Mouse (Mus musculus) small intestine, adult 2 months (tissue): ENCODE measurements around the gene St5. TPM values are rescaled to one million over a fixed set of nuclear protein-coding genes. Genes with fewer than 3 reads are reported as not detected.

Experiments used
- H3K27ac ChIP-seq: fragments of 200-500 bp; 2 replicates; pipeline ENCODE4 v1.5.1; 2012; ENCODE audit warnings: low read depth, low read length, control low read depth, inconsistent platforms; ENCODE audit not compliant: insufficient read depth
- H3K27me3 ChIP-seq: fragments of 200-500 bp; 2 replicates; pipeline ENCODE4 v1.6.1; 2012; ENCODE audit warnings: mild to moderate bottlenecking, moderate library complexity, low read length, inconsistent platforms; ENCODE audit not compliant: control insufficient read depth, insufficient read depth
- H3K36me3 ChIP-seq: fragments of 200-500 bp; 2 replicates; pipeline ENCODE4 v1.6.1; 2012; ENCODE audit warnings: mild to moderate bottlenecking, low read length, control low read depth, inconsistent platforms; ENCODE audit not compliant: control insufficient read depth, insufficient read depth
- H3K4me1 ChIP-seq: fragments of 200-500 bp; 2 replicates; pipeline ENCODE4 v1.6.1; 2012; ENCODE audit warnings: low read length, inconsistent platforms, mixed read lengths; ENCODE audit not compliant: control insufficient read depth, insufficient read depth, insufficient read length
- H3K4me3 ChIP-seq: fragments of 200-500 bp; 2 replicates; pipeline ENCODE4 v1.5.1; 2012; ENCODE audit warnings: low read depth, mild to moderate bottlenecking, control low read depth, inconsistent platforms, low read length, moderate library complexity
- CTCF ChIP-seq: fragments of 200-500 bp; IDR thresholded peaks from 2 replicates; pipeline ENCODE4 v1.5.1; 2012; ENCODE audit warnings: low read depth, mild to moderate bottlenecking, control low read depth, inconsistent platforms, low read length, moderate library complexity, mixed read lengths; ENCODE audit not compliant: insufficient replicate concordance, insufficient read length; ENCODE audit errors: extremely low read depth
- POLR2A ChIP-seq: fragments of 200-500 bp; IDR thresholded peaks from 2 replicates; pipeline ENCODE4 v1.6.1; 2012; ENCODE audit warnings: low read depth, mild to moderate bottlenecking, control low read depth, inconsistent platforms, low read length, moderate library complexity
- WGBS: fragments of 180-500 bp; shearing (Covaris S2); methylation state at CpG from one replicate; pipeline ENCODE4 v1.1.7; 2018; 5-methylcytosine and 5-hydroxymethylcytosine counted together
- polyA plus RNA-seq: library from polyadenylated mRNA; depleted of rRNA; stranded (reverse); fragments of >200 nt; gene quantifications from 2 replicates; pipeline ENCODE4 v1.2.3, GENCODE M21; 2012; rRNA removed

Gene St5
- 24.8 and 37.7 TPM in 2 replicates for polyA plus RNA-seq

DNA sequence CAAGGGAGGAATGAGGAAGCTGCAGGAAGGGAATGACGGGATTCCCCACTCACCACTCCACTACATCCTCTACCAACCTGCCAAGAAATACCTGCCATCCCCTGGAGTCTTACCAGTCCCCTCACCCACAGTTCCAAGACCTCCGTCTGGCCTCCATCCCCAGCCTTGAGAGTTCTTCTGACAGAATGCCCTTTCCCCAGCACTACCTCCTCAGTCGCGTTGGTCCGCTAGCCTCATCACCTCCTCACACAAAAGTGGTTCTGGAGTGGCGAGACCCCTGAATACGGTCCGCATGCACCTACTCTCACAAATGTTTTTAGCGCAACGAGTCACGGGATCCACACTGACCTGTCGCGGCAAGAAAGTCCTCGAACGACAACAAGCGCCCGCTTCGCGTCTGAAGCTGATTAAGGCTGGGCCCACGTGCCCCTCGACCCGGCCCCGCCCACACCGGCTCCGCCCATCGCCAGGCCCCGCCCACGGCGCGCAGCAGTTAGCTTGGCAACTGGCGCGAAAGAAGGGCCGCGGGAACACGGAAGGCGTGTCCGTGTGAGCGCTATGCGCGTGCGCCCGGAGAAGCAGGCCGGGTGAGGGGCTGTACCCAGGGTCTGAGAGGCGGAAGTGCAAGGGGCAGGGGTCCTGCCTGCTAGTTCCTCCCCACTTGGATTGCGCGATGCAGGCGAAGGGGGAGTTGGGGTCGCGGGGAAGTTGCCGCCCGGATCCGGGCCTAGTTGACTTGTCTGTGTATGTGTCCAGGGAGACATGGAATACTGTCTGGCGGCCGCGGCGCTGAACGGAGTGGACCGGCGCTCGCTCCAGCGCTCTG is at the start of gene St5, which contains the start of gene Akip1:
TSS of gene St5 (minus strand) at position 416 of the 826 bp plus-strand sequence.
TSS of gene Akip1 (plus strand) at position 501 of the 826 bp plus-strand sequence.
- Histone ChIP-seq H3K4me3 (peak within 1 kb of the TSS; percentile 97), H3K27me3 (no peaks in the 10 kb centered on the region), H3K4me1 (peaks cover 8% of the 10 kb centered on the region; the same call in 1 of the 2 replicates), H3K36me3 (0 out of 2 replicates have a peak, but pooled peaks cover 2% of the 10 kb centered on the region), H3K27ac (peak within 1 kb of the TSS; percentile 19; the same call in 1 of the 2 replicates)
- WGBS = 2% methylated on average over 61 of the region's 61 CpGs
- TF ChIP-seq POLR2A (peak; percentile 70), CTCF (no peak)

DNA sequence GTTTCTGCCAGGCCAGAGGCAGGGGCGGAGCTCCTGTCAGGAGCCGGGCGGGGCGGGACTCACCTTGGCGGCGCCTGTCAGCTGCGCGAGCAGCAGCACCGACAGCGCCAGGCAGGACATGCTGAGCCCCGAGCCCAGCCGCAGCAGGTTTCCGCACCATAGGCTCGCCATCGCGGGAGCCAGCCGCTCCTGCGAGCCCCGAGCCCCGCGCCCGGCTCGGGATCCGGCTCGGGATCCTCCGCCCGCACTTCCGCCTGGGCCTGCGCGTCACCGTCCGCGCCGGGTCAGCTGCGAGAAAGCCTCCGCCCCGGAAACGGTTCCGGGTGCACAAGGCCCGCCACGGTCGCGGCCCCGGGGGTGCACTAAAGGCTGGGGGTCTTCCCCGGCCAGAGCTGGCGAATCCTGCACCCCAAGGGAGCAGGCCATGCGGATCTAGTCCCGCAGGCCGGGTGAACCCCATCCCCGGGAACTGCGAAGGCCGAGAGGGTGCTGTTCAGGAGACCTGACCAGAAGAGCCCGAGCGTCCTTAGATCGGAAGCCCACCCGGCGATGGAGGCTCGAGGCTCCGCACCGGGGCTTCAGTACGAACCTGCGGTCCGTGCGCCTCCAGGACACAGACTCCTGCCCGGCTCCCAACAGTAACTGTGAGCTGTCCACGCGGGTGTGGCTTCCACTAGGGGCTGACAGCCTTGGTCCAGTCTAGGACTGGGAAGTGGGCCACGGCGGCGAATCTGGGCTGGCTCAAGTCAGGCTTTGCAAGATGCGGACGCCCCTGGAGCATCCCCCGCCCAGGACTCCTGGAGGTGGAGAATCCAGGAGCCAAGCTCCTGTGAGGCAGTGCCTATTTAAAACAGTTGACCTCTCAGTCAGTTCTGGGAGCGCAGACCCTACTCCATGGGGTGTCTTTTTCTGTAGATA is 48.9 kb upstream of the St5 start, which contains the start of gene Tmem9b:
TSS of gene Tmem9b (minus strand) at position 868 of the 918 bp plus-strand sequence.
- under 1% methylated on average over 74 of the region's 74 CpGs for whole genome bisulfite sequencing
- Histone ChIP-seq H3K36me3 (peaks cover 7% of the 10 kb centered on the region; the same call in 1 of the 2 replicates), H3K27ac (peak within 1 kb of the TSS; percentile 86), H3K27me3 (no peaks in the 10 kb centered on the region), H3K4me3 (peak within 1 kb of the TSS; percentile 98), H3K4me1 (peaks cover 3% of the 10 kb centered on the region; the same call in 1 of the 2 replicates)
- peak; percentile 63 for TF ChIP-seq POLR2A
- TF ChIP-seq CTCF = no peak

DNA sequence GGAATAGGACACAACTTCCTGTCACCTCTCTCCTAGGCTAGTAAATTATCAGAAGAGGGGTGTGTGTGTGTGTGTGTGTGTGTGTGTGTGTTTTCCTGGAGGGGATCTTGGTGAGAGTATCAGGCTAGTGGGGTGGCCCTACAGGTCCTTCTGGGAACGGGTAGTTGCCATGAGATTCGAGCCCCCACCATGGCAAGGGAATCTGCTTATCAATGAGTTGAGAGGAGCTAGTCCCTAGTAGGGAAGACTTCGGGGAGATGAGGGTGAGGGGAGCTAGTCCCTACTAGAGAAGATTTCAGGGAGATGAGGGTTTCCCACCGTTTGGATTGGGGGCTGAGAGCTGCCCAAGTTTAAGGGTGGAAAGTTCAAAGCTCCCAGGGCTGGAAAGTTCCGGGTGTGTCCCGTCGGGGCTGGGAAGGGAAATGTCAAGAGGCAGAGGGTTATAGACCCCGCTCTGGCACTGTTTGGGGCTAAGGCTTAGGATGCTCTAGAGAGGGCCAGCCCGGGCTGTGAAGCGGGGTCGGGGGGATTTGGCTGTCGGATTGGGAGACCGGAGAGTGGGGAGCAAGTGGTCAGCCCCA is 48.1 kb upstream of the St5 start:
- Histone ChIP-seq H3K27me3 (no peaks in the 10 kb centered on the region), H3K36me3 (peaks cover 11% of the 10 kb centered on the region), H3K4me1 (peaks cover 3% of the 10 kb centered on the region; the same call in 1 of the 2 replicates), H3K4me3 (peak overlapping the region; percentile 98), H3K27ac (peak overlapping the region; percentile 86)
- WGBS = 1% methylated on average over 13 of the region's 13 CpGs
- TF ChIP-seq CTCF = no peak
- TF ChIP-seq POLR2A = no peak

DNA sequence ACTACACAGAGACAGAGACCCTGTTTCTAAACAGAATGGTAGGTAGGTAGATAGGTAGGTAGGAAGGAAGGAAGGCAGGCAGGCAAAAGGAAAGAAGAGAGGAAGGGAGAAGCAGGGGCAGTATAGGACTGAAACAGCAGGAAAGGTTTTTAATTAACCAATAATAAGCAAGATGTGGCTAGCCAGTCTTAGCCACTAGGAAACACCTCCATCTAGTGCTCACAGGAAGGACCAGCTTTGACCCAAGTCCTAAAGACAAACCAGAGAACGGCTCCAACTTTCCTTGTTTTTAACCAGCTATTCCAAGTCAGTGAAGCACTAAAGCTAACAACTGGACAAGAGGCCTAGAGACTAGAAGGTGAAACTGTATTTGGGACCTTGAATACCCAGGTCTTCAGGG is 44.3 kb upstream of the St5 start:
- 55% methylated on average over 1 of the region's 1 CpGs for WGBS
- TF ChIP-seq POLR2A (no peak), CTCF (no peak)

DNA sequence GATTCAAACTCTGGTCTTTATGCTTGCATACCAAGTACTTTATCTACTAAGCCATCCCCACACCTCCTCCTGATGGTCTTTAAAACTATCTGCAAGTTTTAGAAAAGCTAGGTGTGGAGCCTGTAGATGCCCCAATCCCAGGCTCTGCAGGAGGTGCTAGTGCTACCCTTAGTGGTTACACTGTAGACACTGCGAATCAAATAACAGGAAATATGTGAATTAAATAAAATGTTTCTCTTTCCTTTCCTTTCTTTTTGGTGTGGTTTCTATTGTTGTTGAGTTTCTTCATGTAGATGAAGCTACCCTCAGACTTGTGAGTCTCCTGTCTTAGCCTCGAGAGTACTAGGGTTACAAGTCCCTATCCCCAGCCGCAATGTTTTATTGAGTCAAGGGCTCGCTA is 38.3 kb upstream of the St5 start:
- peaks cover 57% of the 10 kb centered on the region for H3K36me3 ChIP-seq
- H3K27me3 ChIP-seq = no peaks in the 10 kb centered on the region
- no peak overlapping the region for H3K27ac ChIP-seq
- TF ChIP-seq POLR2A = no peak
- no peak for TF ChIP-seq CTCF
- no peak overlapping the region for H3K4me3 ChIP-seq
- H3K4me1 ChIP-seq = no peaks in the 10 kb centered on the region
- 83% methylated on average over 4 of the region's 4 CpGs for WGBS

More for the DNA sequence above, 44.3 kb upstream of the St5 start:
- Histone ChIP-seq H3K36me3 (peaks cover 36% of the 10 kb centered on the region), H3K27me3 (no peaks in the 10 kb centered on the region), H3K27ac (no peak overlapping the region), H3K4me1 (peaks cover 3% of the 10 kb centered on the region; the same call in 1 of the 2 replicates), H3K4me3 (no peak overlapping the region)

DNA sequence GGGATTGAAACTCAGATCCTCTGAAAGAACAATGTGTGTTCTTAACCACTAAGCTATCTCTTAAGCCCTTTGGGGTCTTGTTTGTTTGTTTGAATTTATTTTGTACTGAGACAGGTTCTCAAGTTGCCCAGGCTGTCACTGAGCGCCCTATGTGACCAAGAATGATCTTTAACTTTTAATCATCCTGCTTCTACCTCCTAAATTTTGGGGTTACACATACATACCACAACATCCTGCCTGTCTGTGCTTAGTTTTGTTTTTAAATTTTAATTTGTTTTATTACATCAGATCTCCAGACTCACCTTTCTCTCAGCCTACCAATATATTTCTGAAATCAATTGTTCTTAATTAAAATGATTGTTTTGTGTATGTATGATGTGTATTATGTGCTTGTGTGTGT is 37.7 kb upstream of the St5 start:
- 97% methylated on average over 1 of the region's 1 CpGs for WGBS
- no peak overlapping the region for H3K4me3 ChIP-seq
- H3K27me3 ChIP-seq = no peaks in the 10 kb centered on the region
- H3K27ac ChIP-seq = no peak overlapping the region
- TF ChIP-seq POLR2A (no peak), CTCF (no peak)
- H3K36me3 ChIP-seq = peaks cover 60% of the 10 kb centered on the region
- H3K4me1 ChIP-seq = no peaks in the 10 kb centered on the region
